Mouse (Mus musculus) kidney, adult 9 months (tissue): ENCODE results near the gene Sapcd1.
"Not testable (repeated sequence)": the region's sequence is repeated elsewhere in the genome, so short reads cannot be mapped to it uniquely, and the experiment has no call there.

ENCODE experiments used
- DNase-seq: peaks from one replicate; pipeline ENCODE4 v3.0.0; 2022

Gene Sapcd1

DNA sequence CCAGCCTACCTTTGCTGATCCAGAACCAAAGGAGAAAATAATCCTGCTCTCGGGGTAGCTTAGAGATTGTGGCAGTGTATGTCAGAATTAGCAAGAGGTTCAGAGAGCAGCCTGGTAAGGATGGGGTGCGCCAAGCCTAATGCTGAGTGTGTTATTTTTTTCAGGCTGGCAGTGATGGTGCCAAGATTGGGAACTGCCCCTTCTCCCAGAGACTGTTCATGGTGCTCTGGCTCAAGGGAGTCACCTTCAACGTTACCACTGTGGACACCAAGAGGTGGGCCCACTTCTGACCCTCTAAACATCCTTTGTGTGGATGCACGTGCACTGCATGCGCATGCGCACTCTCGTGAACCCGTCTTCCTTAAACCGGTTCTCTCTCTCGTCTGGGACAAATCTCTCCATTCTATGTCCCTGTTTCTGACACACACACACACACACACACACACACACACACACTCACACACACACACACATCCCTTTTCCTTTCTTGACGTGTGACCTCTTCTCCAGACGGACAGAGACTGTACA, 24.5 kb upstream of the Sapcd1 start:
- DNase-seq = no peak

DNA sequence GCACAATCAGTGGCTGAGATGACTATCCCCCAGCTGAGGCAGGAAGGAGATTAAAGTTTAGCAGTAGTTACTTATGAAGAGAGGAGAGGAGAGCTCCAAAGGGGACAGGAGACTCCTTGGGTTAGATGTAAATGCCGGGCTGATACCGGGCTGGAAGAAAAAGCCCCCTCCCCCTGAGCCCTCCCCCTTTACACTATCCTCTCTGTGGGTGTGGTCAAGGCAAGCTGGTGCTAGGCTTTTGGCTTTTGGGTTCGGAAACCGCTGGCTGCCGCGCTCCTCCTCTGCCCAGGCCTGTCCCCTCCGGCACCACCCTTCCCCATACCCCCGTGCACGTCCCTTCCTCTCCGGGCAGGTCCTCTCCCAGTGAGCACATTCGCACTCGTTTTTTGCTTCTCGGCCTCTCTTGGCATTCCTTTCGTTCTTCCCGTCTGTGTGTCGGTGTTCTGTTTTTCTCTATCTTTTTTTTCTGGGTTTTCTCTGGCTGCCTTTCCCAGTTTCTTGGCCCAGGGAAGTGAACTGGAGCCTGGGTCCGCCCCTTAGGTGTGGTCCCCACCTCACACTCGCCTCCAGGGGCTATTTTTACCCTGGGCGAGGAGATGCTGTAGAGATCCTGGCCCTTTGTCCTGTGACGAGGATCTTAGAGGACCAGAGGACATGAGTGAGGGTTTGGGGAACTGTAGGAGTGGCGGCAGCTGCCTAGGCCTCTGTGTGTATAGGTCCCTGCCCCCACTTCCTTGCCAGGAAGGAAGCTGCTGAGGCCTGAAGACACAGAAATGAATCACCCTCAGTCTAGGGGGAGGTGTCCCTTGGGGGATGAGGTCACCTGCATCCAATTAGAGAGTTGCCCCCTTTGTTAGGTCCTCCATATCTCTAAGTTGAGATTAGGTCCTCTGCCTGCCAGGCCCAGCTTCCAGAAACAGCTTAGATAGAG, 23.6 kb upstream of the Sapcd1 start:
- peak; percentile 85 for DNase-seq

DNA sequence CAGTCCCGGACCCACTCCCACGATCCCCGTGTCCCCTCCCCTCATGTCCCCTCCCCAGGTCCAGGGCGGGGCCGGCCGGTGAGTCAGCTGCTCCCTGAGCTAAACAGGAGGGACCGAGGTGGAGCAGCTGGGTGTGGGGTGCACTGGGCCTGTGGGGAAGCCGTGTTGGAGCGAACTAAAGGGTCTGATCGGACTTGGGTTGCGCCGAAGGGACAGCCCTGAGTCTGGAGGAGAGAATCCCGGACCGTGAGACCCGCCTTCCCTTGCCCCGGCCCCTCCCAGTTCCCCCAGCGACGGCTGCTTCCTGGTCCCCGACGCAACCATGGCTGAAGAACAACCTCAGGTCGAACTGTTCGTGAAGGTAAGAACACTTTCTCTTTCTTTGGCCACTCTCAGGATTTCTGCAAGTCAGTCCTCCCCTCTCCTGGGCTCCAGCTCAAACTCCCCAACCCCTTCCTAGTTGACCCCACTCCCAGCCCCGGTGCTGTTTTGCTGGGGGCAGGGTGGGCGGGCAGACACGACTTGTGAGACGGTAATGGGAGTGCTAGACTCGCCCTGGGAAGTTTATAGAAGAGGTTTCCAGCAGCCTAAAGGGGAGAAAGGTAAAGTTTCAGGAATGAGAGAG, 22.4 kb upstream of the Sapcd1 start:
- DNase-seq = peak; percentile 82

DNA sequence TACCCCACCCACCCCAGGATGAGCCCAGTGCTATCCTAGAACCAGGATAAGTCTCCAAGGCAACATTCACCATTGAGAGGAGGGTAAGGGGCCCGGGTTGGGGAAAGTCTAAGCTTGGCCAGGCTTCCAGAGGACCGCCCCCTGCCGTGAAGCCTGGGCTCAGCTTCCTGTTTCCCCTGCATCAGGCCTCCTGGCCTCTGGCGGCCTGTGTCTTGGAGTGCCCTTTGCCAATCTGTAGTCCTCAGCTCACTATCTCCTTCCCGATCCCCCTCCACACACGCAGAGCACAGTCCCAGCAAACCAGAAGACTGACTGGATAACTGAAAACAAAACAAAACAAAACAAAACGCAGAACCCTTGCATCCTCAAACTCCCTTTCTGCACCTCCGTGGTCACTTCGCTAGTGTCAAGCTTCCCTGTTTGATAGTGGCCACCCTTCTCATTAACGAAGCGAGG, 21.8 kb upstream of the Sapcd1 start, which contains the start of gene Clic1:
TSS of gene Clic1 (plus strand) at position 406 of the 456 bp plus-strand sequence.
- peak; percentile 60 for DNase-seq

DNA sequence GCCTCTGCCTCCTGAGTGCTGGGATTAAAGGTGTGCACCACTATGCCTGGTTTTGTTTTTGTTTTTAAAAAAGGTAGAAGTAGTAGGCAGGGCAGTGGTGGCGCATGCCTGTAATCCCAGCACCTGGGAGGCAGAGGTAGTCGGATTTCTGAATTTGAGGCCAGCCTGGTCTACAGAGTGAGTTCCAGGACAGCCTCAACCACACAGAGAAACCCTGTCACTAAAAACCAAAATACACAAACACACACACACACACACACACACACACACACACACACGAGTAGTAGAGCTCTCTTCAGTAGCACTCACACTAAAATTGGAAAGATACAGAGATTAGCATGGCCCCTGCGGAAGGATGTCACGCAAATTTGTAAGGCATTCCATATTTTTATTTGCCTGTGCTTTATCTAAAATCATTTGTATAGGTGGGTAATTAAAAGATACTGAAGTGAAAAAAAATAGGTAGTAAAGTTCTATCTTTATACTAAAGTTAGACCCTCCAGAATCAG, 21.2 kb upstream of the Sapcd1 start:
- no peak for DNase-seq

DNA sequence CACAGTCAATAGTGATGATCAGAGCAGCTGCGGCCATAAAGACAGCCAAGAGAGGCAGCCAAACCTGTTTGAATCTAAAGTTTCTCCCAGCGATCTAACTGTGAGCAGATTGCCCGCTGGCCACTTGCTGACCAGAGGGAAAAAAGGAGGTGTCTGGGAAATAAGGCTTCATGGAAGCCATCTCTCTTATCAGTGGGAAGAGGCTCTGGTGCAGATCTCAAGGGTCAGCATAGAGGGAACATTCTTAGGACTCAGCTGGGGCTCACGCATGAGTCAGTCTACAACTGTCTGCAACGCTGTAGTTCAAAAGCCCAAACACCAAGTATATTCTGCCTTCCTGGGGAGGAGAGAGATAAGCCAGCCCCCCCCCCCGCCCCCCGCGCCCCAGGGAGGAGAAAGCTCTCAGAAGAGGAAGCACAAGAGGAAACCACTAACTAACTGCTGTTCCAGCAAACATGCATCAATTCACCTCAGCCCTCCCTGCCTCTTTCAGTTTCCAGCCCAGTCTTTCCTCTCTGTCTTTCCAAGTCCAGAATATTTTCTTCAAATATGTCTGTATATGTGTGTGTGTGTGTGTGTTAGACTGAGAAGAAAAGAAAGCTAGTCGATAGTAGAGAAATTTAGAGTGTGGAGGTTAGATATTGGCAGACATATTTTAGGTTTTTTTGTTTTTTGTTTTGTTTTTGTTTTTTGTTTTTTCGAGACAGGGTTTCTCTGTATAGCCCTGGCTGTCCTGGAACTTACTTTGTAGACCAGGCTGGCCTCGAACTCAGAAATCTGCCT, 20.5 kb upstream of the Sapcd1 start:
- DNase-seq = peak; percentile 46

DNA sequence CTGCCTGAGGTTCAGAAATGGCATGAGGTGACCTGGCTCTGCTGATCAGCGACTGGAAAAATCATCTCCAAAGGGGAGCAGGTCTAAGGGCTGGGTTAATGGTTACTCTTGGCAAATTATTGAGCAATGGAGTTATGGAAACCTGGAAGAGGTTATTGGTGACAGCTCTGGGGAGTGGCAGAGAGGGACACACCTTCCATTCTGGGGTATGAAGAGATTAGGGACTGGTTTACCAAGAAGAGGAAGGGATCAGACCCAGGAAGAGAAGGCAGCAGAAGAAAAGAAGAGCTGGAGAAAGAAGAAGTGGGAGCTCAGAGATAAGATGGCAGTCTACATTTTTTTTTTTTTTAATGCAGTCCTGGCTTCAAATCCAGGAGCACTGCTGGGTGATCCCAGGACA, 19.9 kb upstream of the Sapcd1 start:
- DNase-seq = peak; percentile 92

DNA sequence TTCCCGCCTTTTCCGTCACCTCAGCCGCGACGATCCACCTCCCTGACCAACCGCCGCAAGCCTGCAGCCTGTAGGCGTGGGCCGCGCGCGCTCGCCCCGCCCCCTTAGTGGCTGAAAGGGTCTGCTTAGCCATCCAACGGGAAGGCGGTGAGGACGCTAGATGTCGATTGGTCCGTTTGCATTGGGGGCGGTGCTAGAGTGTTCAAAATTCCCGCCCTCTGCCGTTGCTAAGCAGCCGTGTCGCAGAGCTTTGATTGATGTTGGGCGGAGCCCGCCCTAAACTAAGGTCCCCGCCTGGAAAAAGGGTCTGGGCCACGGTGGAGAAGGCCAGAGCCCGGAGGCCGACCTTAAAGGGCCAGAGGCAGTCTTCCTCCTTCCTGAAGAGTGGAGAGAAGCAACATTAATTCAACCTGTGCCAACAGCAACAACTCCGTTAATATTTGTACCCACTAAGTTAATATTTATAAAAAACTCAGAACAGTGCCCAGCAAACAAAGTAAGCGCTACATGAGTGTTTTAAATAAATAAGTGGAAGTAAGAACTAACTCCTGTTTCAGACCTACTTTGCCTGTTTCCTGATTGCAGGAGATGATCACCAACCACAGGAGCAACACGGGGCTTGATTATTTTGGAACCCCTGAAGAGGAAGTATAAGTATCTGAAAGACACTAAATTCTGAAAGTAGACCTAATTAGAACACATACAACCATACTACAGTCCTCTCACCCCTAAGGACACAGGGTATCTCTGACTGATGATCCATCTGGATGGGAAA, 19.1 kb upstream of the Sapcd1 start, which contains the start of gene Msh5:
TSS of gene Msh5 (minus strand) at position 65 of the 775 bp plus-strand sequence.
- peak; percentile 99 for DNase-seq

DNA sequence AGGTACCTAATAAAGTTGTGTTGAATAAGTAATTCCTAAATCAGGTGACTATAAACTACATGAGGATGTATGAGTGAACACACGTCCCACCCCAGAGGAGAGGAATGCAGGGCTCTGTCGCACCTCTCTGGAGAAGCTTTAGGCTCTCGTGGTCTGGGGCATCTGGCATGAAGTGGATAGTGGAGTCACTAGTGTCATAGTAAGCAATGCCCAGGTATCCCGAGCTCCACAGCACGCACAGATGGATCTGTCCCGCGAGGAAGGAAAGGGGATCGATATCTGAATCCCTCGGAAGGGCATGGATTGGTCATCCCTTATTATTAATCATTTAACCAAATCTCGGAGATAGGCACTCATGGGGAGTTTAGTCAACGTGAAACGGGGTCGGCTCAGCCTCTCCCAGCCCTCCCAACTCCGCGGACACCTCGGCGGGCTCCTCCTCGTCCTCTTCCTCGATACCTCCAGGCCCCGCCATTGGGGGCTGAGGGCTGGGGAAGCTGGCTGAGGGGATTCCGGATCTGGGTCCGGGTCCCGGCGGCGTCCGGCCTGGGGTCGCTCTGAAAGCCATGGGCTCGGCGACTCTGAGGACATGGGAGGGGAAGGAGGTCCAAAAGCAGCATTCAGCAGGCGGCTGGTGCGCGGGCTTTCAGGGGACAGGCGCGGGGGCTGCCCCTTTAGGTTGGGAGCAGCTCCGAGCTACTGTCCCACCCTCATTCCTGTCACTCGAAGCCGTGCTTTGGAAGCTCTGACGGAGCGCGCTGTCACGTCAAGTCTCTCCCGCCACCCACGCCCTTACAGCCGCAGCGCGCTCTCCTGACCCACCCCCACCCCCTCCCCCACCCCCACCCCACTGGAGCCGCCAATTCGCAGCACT, 18.2 kb upstream of the Sapcd1 start:
- DNase-seq = peak; percentile 36

DNA sequence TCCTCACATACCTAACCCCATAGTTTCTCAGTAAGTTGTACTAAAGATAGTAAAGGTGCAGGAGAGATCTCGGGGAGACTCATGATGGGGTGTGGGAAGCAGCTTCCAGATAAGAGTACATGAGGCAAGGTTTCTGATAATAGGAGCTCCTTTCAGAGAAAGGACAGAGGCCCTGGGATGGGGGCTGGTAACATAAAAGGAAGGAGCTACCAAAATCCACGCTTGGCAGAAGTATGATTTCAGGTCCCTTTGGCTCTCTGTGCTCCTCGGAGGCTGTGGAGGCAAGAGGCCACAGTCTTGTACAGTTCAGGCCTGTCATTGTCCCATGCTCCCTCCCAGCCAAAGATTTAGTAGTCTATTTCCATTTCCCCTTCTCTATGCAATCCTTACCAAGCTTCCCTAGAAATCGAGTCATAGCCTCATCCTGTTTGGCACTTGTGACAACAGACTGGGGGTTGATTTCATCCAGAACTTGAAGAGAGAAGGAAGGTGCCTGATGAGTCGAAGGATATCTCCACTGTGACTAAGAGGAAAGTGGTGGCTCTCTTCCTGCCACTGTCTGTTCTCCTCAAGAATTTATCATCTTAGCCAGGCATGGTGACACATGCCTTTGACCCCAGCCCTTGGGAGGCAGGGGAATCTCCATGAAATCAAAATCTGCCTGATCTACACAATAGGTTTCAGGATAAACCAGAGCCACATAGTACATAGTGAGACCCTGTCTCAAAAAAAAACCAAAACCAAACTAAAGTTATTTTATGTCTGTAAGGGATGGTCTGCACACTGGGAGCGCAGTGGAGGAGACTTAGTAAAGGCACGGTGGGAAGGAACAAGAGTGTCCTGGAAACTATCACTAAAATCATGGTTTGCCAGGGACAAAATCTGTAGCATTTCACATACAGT, 17.3 kb upstream of the Sapcd1 start:
- no peak for DNase-seq

DNA sequence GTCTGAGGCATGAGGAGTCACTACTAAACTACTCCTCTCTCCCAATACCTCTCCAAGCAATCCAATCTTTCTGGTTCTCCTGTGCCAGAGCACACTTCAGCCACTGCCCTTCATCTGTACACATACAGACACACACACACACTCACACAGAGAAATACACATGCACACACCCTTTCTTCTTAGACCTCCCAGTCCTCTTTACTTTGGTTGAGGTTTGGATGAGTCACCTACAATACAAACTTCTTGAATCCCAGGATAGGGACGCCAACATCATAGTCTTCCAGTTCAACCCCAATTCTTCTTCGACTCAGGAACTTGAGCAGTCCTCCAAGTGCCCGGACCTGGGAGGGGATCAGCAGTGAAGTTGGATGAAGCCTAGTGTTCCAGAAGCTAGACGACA, 16.0 kb upstream of the Sapcd1 start:
- no peak for DNase-seq

DNA sequence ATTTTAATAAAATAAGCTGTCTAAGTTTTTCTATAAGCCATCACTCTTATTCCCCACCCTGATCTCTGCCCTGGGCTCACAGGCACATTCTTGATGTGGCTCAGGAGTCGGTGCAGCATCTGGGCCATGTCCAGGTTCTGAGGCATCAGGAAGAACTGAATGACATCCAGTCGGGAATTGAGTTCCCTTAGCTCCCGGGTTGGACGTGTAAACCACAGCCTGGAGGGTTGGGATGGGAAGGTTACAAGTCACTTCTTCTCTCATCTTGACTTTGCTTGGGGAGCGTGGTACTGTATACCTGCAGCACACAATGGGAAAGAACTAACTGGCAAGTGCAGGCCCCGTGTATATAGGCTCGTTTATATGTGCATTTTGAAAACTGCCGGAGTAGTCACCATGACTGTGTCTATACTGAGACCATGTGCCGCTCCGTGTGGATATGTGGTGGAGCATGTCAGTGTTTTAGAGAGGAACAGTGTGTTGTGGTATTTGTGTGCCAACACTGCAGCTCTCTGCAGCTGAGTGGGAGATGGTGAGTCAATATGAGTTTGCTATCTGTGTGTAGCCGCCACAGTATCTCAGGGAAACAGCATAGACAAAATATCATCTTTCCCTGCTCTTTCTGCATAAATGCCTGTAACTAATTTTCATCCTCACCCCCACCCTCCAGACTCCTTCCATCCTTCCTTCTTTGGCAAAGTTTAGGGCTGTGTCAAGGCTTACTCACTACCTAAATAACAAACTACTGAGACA, 11.5 kb upstream of the Sapcd1 start:
- DNase-seq = no peak

DNA sequence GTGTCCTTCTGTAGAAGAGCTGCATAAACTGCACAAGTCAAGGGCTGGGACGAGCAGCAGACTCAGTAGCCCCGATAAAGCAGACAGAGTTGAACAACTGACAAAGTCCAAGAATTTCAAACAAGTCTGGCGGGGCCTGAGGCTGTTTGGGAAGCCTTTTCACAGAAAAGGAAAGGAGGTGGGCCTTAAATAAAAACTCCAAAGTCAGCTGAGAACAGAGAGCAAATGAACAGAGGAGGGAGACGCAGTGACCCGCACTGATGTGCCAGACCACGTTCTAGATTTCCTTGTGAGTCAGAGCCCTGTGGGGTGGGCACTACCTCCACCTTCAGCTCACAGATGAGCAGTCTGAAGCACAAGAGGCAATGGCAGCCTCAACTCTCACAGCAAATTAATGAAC, 7.1 kb upstream of the Sapcd1 start:
- DNase-seq = no peak

DNA sequence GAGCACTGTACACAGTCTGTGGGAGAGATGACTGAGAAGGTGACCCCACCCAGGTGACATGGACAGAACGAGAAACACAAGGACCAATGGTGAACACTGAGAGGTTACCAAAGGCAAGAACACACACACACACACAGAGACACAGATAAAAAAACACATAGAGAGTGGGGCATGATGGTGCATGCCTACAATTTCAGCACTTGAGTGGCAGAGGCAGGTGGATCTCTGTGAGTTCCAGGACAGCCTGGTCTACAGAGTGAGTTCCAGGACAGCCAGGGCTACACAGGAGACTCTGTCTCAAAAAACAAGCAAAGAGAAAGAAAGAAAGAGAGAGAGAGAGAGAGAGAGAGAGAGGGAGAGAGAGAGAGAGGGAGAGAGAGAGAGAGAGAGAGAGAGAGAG, 5.9 kb upstream of the Sapcd1 start:
- not testable (repeated sequence) for DNase-seq

DNA sequence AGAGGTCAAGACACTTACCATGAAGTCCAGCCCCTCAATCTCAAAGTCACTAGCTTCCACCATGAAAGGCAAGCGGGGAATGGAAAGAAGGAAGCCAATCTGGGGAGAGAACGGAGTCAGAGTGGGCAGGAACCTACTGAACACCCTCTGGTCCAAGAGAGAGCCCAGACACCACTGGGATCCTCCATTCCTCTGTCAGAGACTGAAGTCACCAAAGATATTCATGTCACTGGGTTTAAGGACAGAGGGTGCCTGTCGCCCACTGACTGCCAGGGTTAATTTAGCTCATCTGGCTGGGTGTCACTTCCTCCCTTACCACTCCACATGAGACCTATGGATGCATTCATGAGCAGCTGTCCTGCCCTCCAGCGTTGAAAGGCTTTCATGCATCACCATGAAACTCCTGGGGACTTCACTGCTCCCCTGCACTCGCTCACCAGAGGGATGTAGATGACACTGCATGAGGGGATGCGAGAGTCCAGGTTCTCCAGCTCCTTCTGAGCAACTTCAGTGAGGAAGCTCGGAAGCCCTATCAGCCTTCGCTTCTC, 4.6 kb upstream of the Sapcd1 start:
- no peak for DNase-seq

DNA sequence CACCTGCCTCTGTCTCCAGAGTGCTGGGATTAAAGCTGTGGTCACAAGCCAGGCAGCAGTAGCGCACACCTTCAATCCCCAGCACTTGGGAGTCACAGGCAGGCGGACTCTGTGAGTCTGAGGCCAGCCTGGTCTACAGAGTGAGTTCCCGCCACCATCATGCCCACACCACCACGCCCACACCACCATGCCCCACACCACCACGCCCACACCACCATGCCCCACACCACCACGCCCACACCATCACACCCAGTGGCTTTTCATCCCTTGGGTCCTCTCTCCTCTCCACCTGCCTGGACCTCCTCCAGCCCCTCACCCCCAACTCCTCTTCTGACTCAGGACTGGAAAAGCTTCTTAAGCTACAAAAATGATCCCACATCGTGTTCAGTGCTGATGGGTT, 4.1 kb upstream of the Sapcd1 start:
- no peak for DNase-seq

DNA sequence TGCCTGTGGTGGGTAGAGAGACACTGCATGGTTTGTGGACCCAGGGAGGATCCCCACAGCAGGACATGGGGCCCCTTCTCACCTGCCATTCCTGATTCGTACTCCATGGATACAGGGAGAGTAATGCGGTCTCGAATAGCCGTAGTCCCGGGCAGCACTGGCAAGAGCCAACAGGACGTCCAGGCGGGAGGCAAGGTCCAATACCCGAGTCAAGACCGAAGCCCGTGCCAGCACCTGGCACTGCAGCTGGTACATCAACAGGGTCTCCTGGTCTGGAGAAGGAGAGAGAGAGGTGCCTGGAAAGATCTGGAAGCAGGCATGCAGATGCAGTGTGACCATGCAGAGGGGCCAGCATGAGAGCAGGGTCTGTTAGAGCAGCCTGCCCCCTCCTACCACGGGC, 3.5 kb upstream of the Sapcd1 start:
- DNase-seq = no peak

DNA sequence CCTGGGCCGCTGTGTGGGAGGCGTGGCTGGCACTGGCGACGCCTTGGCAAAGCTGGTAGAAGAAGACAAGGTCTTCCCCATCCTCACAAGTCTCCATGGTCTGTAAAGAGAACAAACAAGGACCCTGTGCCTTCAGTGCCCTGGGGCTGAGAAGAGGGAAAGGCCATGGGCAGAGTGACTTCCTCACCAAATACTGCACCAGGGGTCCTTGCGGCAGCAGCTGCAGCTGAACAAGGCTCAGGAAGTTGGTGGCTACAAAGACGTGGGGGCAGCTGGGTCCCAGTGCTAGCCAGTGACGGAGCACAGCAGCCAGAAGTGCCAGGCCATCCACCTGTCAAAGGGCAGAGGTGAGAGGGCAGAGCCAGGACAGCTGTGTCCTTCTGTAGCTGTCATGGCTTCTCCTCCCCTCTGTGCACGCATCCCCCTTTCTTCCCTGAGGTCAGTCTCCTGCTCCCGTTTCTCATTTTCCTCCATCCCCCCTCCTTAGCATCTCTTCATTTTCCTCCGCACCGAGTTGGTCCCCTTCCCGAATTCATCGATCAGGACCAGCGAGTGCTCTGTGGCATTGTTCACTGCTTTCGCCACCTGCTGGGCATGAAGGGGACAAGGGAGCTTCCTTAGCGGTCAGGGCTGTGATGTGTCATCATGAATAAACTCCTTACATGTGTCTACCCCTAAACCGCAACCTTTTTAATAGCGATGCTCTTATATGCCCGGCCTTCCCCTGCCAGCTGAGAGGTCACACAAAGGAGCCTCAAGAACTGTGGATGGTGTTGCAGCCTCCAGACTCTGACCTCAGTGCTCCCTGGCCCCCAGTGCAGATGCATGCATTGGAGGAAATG, 2.1 kb upstream of the Sapcd1 start:
- DNase-seq = no peak
